Mouse (Mus musculus) liver, adult 2 months (tissue): Measurements from ENCODE around the gene 4930563M21Rik.

Experiments used
- CTCF ChIP-seq: fragments of 200-500 bp; IDR thresholded peaks from 2 replicates; pipeline ENCODE4 v1.5.1; 2011; ENCODE audit warnings: low read depth, low read length, control low read depth
- POLR2A ChIP-seq: fragments of 200-500 bp; IDR thresholded peaks from 2 replicates; pipeline ENCODE4 v1.6.1; 2011; ENCODE audit warnings: low read length, control low read depth; ENCODE audit not compliant: insufficient read depth; ENCODE audit errors: extremely low read depth

GRCm38 (mm10) chr9:56032219-56032618 is 21.9 kb upstream of the 4930563M21Rik start:
- TF ChIP-seq POLR2A (no peak), CTCF (no peak)
